In genomic region chr12:79857704-79858103, GRCm38 (mm10) we compare ENCODE assay signal across 17 mouse cellular contexts.
DNase-seq lines count a peak whose midpoint lies in the region; ATAC-seq lines count a peak whose summit lies in the region.
"Had no signal": no experiment of that assay in that cellular context is flagged by ENCODE, and none has a peak within 500 bp of the region (broad histone marks: within the 10 kb centered on the region; RNA-seq: fewer than 3 reads in every experiment).

No protein-coding gene starts in this region.

- H3K27ac ChIP-seq in hindbrain, embryonic 10.5 days = 0 out of 2 replicates have a peak overlapping the region, but pooled peaks have one; percentile 40
- no peak overlapping the region; the same call in 1 of the 2 replicates for H3K27ac ChIP-seq in hindbrain, embryonic 11.5 days (ENCODE audit: low read depth, low read length)
- 0 out of 2 replicates have a peak overlapping the region, but pooled peaks have one; percentile 85 for H3K27ac ChIP-seq in midbrain, embryonic 10.5 days (replicated peaks)
- no peak overlapping the region for H3K27ac ChIP-seq in midbrain, embryonic 15.5 days
- H3K27ac ChIP-seq in intestine, embryonic 15.5 days = 0 out of 2 replicates have a peak overlapping the region, but pooled peaks have one; percentile 78
- H3K27ac ChIP-seq: liver, embryonic 14.5 days; midbrain, embryonic 12.5 days had no signal

- H3K9ac ChIP-seq in hindbrain, embryonic 11.5 days (ENCODE audit: low read depth, low read length) = no peak overlapping the region
- no peak overlapping the region for H3K9ac ChIP-seq in midbrain, embryonic 15.5 days
- H3K9ac ChIP-seq in intestine, embryonic 15.5 days = no peak overlapping the region
- H3K9ac ChIP-seq: limb, embryonic 12.5 days; liver, embryonic 14.5 days; midbrain, embryonic 12.5 days had no signal

- no peaks in the 10 kb centered on the region for H3K27me3 ChIP-seq in hindbrain, embryonic 10.5 days (ENCODE audit: insufficient read depth, poor library complexity, severe bottlenecking)
- no peaks in the 10 kb centered on the region for H3K27me3 ChIP-seq in hindbrain, embryonic 11.5 days (ENCODE audit: control insufficient read depth, insufficient read depth, low read length)
- H3K27me3 ChIP-seq in midbrain, embryonic 10.5 days (ENCODE audit: low read depth, poor library complexity, severe bottlenecking) = 0 out of 2 replicates have a peak, but pooled peaks cover 4% of the 10 kb centered on the region
- no peaks in the 10 kb centered on the region for H3K27me3 ChIP-seq in midbrain, embryonic 15.5 days (replicated peaks)
- no peaks in the 10 kb centered on the region for H3K27me3 ChIP-seq in intestine, embryonic 15.5 days (replicated peaks)
- H3K27me3 ChIP-seq: limb, embryonic 12.5 days; midbrain, embryonic 12.5 days had no signal

- H3K4me1 ChIP-seq in hindbrain, embryonic 10.5 days (replicated peaks) = peaks cover 49% of the 10 kb centered on the region
- peaks cover 5% of the 10 kb centered on the region; the same call in 1 of the 2 replicates for H3K4me1 ChIP-seq in hindbrain, embryonic 11.5 days (replicated peaks; ENCODE audit: control insufficient read depth, insufficient read depth, low read length)
- peaks cover 57% of the 10 kb centered on the region for H3K4me1 ChIP-seq in midbrain, embryonic 10.5 days
- H3K4me1 ChIP-seq in midbrain, embryonic 15.5 days = peaks cover 11% of the 10 kb centered on the region
- peaks cover 40% of the 10 kb centered on the region for H3K4me1 ChIP-seq in intestine, embryonic 15.5 days (replicated peaks)

- H3K4me3 ChIP-seq in hindbrain, embryonic 10.5 days = no peak overlapping the region
- H3K4me3 ChIP-seq in hindbrain, embryonic 11.5 days (ENCODE audit: low read depth, low read length) = no peak overlapping the region
- no peak overlapping the region for H3K4me3 ChIP-seq in midbrain, embryonic 10.5 days
- no peak overlapping the region for H3K4me3 ChIP-seq in midbrain, embryonic 15.5 days
- H3K4me3 ChIP-seq in intestine, embryonic 15.5 days (replicated peaks) = no peak overlapping the region
- H3K4me3 ChIP-seq: gastrocnemius, adult 2 months; limb, embryonic 12.5 days; midbrain, embryonic 12.5 days had no signal

- DNase-seq in hindbrain, embryonic 10.5 days (ENCODE audit: low spot score) = no peak
- no peak for DNase-seq in hindbrain, embryonic 11.5 days (ENCODE audit: low spot score)
- no peak for DNase-seq in midbrain, embryonic 10.5 days (ENCODE audit: low spot score)
- no peak for DNase-seq in spleen, postnatal 4 days (ENCODE audit: low spot score in 2 of 2)
- DNase-seq: cerebellum, adult 9-10 months; gastrocnemius, adult 2 months; heart, postnatal 36 days; kidney, adult 11 months; kidney, postnatal 14 days; right cerebral cortex, postnatal 14 days had no signal

- 85% methylated on average over 6 of the region's 6 CpGs for WGBS in hindbrain, embryonic 10.5 days
- WGBS in hindbrain, embryonic 11.5 days = 85% methylated on average over 6 of the region's 6 CpGs
- WGBS in midbrain, embryonic 10.5 days = 88% methylated on average over 6 of the region's 6 CpGs
- WGBS in midbrain, embryonic 15.5 days = 83% methylated on average over 6 of the region's 6 CpGs
- WGBS in intestine, embryonic 15.5 days = 51% methylated on average over 6 of the region's 6 CpGs

- no peak for ATAC-seq in hindbrain, embryonic 11.5 days (ENCODE audit: low FRiP score)
- ATAC-seq in midbrain, embryonic 15.5 days (replicated peaks) = no peak
- ATAC-seq in intestine, embryonic 15.5 days = no peak
- ATAC-seq in megakaryocyte progenitor cell, adult 5-6 weeks (replicated peaks; ENCODE audit: poor library complexity) = no peak
- ATAC-seq: forebrain, embryonic 14.5 days had no signal

- H3K9me3 ChIP-seq in hindbrain, embryonic 10.5 days = peaks cover 6% of the 10 kb centered on the region; the same call in 1 of the 2 replicates
- H3K9me3 ChIP-seq in hindbrain, embryonic 11.5 days (ENCODE audit: control insufficient read depth, low read length) = no peaks in the 10 kb centered on the region
- peaks cover 10% of the 10 kb centered on the region; the same call in 1 of the 2 replicates for H3K9me3 ChIP-seq in midbrain, embryonic 10.5 days (replicated peaks)
- H3K9me3 ChIP-seq in midbrain, embryonic 15.5 days = no peaks in the 10 kb centered on the region
- H3K9me3 ChIP-seq in intestine, embryonic 15.5 days = no peaks in the 10 kb centered on the region
- H3K9me3 ChIP-seq: limb, embryonic 12.5 days had no signal

- H3K4me2 ChIP-seq in hindbrain, embryonic 11.5 days (replicated peaks; ENCODE audit: low read depth, low read length) = no peak overlapping the region
- no peak overlapping the region for H3K4me2 ChIP-seq in midbrain, embryonic 15.5 days
- H3K4me2 ChIP-seq in intestine, embryonic 15.5 days (replicated peaks) = no peak overlapping the region
- H3K4me2 ChIP-seq: limb, embryonic 12.5 days; midbrain, embryonic 12.5 days had no signal

- no peaks in the 10 kb centered on the region for H3K36me3 ChIP-seq in hindbrain, embryonic 10.5 days
- no peaks in the 10 kb centered on the region for H3K36me3 ChIP-seq in hindbrain, embryonic 11.5 days (ENCODE audit: control insufficient read depth, insufficient read depth, low read length)
- no peaks in the 10 kb centered on the region for H3K36me3 ChIP-seq in midbrain, embryonic 10.5 days
- H3K36me3 ChIP-seq in midbrain, embryonic 15.5 days (replicated peaks) = no peaks in the 10 kb centered on the region
- H3K36me3 ChIP-seq in intestine, embryonic 15.5 days = no peaks in the 10 kb centered on the region
- H3K36me3 ChIP-seq: limb, embryonic 12.5 days; midbrain, embryonic 12.5 days had no signal

Comparison
In these comparisons a context has a peak if more than half of its experiments do, and no peak if none do; other contexts are left out.
1. H3K27ac ChIP-seq: peak in hindbrain, embryonic 10.5 days (single experiment), midbrain, embryonic 10.5 days (single experiment) and intestine, embryonic 15.5 days (single experiment); none in hindbrain, embryonic 11.5 days (single experiment) and midbrain, embryonic 15.5 days (single experiment).